Mouse (Mus musculus): ENCODE results near the gene Begain. TPM values are rescaled to one million over a fixed set of nuclear protein-coding genes. Genes with fewer than 3 reads are reported as not detected.

Begain gene
- total RNA-seq, 2 experiments from 2014 or later, result 2.7 to 3.5 TPM

GRCm38 (mm10) chr12:109053020-109053806, 14.8 kb downstream of the Begain start:
- DNase-seq, result no peak

DNA sequence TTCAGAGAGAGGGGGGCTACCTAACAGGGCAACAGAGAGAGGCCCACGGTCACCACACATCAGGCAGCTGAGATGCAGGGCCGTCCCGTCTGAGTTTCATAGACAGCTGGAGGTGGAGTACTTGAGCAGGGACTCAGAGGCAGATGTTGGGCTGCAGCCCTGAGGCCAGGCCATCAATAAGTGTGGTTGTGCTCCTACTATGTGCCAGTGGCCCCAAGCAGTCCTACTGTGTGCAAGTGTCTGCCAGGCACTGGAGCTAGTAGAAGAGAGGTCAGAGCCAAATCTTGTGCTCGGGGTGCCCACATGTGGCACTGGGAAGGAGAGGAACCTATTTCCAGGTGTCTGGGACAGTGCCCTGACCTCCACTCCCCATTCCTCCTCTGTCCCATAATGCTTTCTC, 18.1 kb downstream of the Begain start:
- no peak for DNase-seq

DNA sequence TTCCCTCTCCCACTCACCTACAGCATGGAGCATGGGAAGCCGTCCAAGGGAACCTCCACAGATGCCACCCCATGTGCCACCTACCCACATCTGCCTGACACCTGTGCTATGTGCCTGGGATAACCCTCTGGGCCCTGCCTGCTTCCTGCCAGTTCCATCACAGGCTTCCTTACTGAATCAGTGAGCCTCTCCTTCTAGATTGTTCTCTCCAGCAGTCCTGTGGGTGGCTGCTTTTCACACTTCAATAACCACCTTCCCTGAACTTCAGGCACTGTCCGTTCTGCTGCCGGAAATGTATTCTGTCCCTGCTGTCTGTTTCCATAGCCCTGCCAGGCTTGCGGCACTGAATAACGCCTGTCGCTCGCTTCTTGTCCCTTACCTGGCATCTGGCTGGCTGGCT, 22.4 kb downstream of the Begain start:
- DNase-seq, result no peak

- DNase-seq, result no peak
Measured at GRCm38 (mm10) chr12:109044497-109044896, 23.5 kb downstream of the Begain start.

DNA sequence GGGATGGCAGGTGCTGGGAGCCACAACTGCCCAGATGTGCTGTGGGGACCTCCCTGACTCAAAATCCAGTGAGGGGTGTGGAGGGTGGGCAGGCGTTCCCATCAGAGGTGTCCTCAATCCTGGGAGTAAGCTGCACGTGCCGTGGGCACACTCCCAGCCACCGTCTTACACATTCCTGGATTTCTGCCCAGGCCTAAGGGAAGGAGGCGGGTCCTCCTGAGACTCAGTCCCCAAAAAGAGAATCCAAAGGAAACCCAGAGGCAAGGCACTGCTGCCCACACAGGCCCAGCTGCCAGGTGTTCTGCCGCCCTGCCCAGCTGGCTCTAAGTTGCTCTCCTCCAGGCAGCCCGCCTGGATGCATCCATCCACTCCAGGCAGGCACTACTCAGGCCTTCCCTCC, 28.7 kb downstream of the Begain start:
- no peak for DNase-seq

- no peak for DNase-seq
Measured at GRCm38 (mm10) chr12:109038179-109038819, 29.7 kb downstream of the Begain start.

DNA sequence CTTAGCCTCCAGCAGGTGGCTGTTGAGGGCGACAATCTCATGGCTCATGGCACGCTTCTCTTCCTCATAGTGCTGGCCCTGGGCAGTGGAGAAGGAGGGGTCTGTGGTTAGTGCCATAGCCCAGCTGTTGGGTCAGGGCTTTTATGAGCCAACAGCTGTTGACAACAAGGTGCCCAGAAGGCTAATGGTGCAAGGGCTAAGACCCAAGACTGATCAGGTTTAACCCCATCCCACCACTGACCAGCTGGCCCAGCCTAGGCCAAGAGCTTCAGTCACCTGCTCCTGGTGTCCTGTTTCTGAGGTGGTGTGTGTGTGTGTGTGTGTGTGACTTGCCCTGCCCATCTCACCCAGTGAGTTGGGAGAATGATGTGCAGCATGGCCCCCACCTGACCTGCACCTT, 31.0 kb downstream of the Begain start:
- no peak for DNase-seq

GRCm38 (mm10) chr12:109023780-109024179, 44.2 kb downstream of the Begain start:
- no peak for DNase-seq

- DNase-seq, result no peak
Measured at GRCm38 (mm10) chr12:109022966-109023365, 45.1 kb downstream of the Begain start.

DNA sequence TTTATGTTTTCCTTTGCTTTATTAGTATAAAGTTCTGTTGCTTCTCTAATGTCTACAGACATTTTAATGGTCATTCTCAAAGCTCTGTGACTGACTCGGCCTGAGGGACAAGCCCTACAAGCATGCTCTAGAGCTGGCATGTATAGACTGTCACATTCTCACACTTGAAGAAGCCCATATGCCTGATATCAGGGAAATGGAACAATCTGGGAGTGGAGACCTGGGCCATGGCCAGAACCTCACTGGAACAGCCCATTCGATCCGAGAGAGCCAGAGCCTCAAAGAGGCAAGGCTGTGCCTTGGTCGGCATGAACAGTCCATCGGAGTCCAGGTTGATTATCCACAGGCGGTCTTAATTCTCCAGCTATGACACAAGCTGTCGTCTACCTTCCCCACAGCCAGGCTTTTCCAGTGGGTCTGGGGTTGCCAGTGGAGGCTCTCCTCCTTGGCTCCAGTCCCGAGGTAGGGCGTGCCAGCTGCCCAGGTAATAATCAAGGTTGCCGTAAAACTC, 45.8 kb downstream of the Begain start:
- no peak for DNase-seq

GRCm38 (mm10) chr12:109010070-109010649, 57.9 kb downstream of the Begain start:
- DNase-seq, result no peak

DNA sequence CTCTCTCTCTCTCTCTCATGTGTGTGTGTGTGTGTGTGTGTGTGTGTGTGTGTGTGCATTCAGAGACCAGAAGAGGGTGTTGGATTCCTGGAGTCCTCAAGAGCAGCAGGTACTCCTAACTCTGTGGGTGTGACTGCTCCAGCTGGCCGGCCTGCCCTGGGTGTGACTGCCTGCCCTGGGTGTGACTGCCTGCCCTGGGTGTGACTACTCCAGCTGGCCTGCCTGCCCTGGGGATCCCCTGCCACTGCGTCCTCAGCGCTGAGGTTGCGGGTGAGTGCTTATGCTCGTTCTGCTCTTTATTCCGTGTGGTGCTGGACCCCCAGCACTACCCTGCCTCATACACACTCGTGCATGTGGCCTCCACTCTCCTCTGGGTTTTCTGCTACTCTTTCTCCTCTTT, 65.0 kb downstream of the Begain start:
- DNase-seq, result no peak

DNA sequence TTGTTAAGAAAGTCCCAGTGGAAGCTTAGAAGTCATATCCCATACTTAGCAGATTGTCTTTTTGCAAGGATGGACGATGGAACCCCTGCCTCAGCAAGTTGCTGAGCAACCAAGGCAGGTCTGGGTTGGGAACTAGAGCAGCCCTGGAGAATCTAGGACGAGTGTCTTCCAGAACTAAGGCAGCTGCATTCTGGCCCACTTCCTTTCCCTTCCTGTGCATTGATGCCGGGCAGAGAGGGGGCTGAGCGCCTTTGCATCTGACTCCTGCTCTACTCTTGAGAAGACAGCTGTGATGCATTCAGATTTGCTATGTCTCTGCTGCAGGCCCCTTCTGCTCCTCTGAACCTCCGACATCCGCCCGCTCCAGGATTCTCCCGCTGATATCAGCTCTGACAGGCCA, 70.8 kb downstream of the Begain start:
- DNase-seq, result no peak

DNA sequence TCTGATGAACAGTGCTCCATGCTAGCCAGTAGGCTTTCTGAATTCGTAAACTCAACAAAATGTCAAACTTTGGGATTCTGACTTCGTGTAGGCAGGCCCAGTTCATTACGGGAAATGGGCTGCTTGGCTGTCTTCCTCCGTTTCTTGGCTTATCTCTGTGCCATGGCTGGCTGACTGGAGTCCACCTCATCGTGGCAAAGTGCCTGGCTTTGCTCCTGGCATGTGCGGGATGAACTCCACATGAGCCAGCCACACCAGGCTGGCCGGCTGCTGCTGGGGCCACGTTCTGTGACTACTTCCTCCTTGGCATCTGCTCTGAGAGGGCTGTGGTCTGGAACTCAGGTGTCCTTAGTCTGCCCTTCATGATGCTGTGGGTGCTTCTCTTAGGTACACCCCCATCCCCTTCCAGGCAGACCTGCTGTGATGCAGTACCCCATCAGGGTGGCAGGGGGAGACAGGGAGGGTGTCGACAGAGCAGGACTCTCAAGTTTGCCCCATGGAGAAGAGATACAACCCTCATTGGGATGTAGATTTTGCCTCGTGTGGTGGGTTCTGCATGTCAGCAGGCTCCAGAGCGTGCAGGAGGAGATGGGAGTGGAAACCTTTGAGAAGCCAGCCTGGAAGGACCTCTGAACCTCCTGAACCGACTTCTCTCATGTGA, 71.9 kb downstream of the Begain start:
- no peak for DNase-seq

DNA sequence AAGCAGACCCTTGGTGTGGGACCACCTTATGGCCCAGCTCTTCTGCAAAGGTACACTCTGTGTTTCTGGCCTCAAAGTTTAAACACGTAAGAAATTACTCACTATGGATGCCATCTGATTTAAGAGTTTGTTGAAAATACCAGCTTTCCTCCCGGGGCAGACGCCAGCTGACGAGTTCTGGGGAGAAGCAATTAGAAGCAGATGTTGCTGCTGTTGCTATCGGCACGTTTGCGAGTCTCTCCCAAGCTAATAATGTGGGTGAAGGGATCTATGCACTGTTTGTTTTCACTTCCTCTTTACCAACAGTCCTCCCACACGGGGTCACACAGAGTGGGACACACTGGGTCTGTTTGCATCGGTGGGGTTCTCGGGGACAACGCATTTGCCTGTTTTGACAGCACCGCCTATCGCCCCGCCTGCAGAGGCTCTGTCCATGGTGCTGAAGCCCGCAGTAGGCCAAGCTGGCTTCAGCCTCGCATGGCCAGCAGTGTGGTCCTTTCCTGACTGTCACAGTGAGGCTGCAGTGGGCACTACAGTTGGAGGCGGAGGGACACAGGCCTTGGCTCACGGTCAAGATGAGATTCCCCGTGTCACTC, 73.5 kb downstream of the Begain start:
- DNase-seq, result peak; percentile 89

DNA sequence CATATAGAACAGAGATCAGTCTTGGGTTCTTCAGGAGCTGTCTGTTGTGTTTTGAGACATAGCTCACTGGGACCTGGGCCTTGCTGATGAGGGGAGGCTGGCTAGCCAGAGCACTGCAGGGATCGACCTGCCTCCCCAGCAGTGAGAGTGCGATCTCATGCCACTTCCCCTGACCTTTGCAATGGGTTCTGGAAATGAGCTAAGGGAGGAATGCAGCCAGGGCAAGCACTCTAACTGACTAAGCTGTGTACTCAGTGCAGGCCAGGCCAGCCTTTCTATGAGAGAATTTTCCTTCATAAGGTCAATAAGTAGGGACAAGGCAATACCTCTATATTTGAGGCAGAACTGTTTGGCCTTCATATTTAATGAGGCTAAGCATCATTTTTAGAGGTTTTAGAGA, 75.0 kb downstream of the Begain start:
- DNase-seq, result no peak

- DNase-seq, result no peak
Measured at GRCm38 (mm10) chr12:108990425-108990824, 77.6 kb downstream of the Begain start.

GRCm38 (mm10) chr12:108987448-108987847, 80.6 kb downstream of the Begain start:
- no peak for DNase-seq

DNA sequence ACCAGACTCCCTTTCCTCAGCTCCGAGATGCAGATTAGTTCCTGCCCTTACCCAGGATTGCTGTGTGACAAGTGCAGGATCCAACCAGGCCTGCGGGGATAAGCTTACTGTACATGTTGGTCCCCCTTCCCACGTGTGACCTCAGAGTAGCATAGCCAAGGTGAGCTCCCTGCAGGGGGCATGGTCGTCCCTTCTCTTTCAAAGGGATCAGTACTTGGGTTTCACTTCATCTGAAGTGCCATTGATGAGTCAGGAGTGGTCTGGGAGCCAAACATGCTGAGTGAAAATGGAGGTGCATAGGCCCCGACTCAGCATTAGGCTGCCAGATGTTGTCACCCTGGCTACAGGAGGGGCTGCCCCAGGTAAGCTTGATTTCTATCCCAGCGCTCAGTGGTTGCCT, 83.0 kb downstream of the Begain start:
- no peak for DNase-seq

DNA sequence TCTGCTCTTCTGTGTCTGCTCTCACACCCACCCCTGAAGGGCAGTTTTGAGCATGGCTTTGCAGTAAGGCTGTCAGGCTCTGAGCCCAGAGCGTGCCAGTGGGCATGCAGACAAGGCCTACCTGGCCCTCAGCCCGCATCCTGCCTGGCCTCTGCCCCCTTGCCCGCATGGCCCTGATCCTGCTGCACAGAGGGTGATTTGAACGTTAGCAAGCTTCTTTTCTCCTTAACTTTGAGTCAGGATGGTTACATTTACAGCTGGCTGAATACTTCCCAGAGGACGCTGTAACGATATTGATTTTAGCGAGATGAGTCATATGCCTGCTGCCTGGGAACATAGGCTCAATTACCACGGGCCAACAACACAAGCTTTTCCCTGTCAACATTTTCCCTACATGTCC, 83.5 kb downstream of the Begain start:
- DNase-seq, result peak; percentile 37

GRCm38 (mm10) chr12:108983496-108983895, 84.5 kb downstream of the Begain start:
- no peak for DNase-seq

GRCm38 (mm10) chr12:108982684-108982960, 85.4 kb downstream of the Begain start:
- no peak for DNase-seq

Measured in gastrocnemius, postnatal 10 days (tissue).